Mouse (Mus musculus) forebrain, embryonic 16.5 days (tissue): ENCODE measurements around the gene Plpp7. TPM values are rescaled to one million over a fixed set of nuclear protein-coding genes. Genes with fewer than 3 reads are reported as not detected.

Experiments used
- ATAC-seq: fragments of 200-750 bp; cut with Nextera tagmentation; 2 replicates; pipeline ENCODE4 v1.8.0; 2017; ENCODE audit warnings: mild to moderate bottlenecking, moderate library complexity
- H3K27ac ChIP-seq: fragments of 300-500 bp; sonication (generic); 2 replicates; pipeline ENCODE4 v1.5.1; 2014; ENCODE audit warnings: low read length, control low read depth
- H3K27me3 ChIP-seq: fragments of 300-500 bp; sonication (generic); replicated peaks from 2 replicates; pipeline ENCODE4 v1.6.1; 2014; ENCODE audit warnings: low read length; ENCODE audit not compliant: control insufficient read depth, insufficient read depth
- H3K36me3 ChIP-seq: fragments of 300-500 bp; sonication (generic); 2 replicates; pipeline ENCODE4 v1.6.1; 2014; ENCODE audit not compliant: control insufficient read depth, insufficient read depth
- H3K4me1 ChIP-seq: fragments of 300-500 bp; sonication (generic); replicated peaks from 2 replicates; pipeline ENCODE4 v1.6.1; 2014; ENCODE audit warnings: low read length; ENCODE audit not compliant: control insufficient read depth, insufficient read depth
- H3K4me2 ChIP-seq: fragments of 300-500 bp; sonication (generic); 2 replicates; pipeline ENCODE4 v1.6.1; 2014; ENCODE audit warnings: mild to moderate bottlenecking, low read length, control low read depth
- H3K4me3 ChIP-seq: fragments of 300-500 bp; sonication (generic); replicated peaks from 2 replicates; pipeline ENCODE4 v1.5.1; 2014; ENCODE audit warnings: mild to moderate bottlenecking, low read length, control low read depth
- H3K9ac ChIP-seq: fragments of 300-500 bp; sonication (generic); replicated peaks from 2 replicates; pipeline ENCODE4 v1.6.1; 2014; ENCODE audit warnings: low read depth, low read length, control low read depth
- H3K9me3 ChIP-seq: fragments of 300-500 bp; sonication (generic); 2 replicates; pipeline ENCODE4 v1.6.1; 2016; ENCODE audit warnings: low read length; ENCODE audit not compliant: control insufficient read depth
- WGBS: fragments of 180-500 bp; shearing (Covaris S2); extraction: QIAGEN DNeasy Blood & Tissue Kit; methylation state at CpG from one replicate; pipeline ENCODE4 v1.1.7; 2014; 5-methylcytosine and 5-hydroxymethylcytosine counted together
- polyA plus RNA-seq: library from polyadenylated mRNA; unstranded; fragments of >200 nt; fragmentation: Nextera tagmentation; extraction: Ambion mirVana; gene quantifications from 2 replicates; pipeline ENCODE4 v1.2.1, GENCODE M21; 2015

Gene Plpp7
- polyA plus RNA-seq, 1 experiment from 2014 or later = 20.6 TPM

DNA sequence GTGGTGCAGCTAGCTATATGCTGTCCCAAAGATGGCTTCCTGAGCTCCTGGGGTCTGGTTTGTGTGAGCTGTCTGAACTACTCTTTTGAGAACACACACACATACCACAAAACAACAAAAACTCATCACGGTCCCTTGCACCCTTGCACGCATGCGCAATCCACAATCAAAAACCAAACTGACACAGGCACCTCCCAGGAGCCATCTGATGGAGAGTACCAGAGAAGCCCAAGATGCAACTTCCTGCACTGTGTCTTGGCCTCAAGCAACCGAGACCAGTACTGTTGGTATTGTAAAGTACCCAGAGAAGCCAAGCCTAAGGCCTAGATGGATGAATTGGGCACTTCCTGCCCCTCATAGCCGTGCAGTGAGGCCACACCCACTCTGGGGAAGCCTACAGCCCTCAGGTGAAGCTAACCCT lies 29.9 kb upstream of the Plpp7 start:
- 89% methylated on average over 5 of the region's 5 CpGs for WGBS
- Histone ChIP-seq H3K4me3 (no peak overlapping the region), H3K4me1 (no peaks in the 10 kb centered on the region), H3K4me2 (no peak overlapping the region), H3K9ac (no peak overlapping the region), H3K27me3 (no peaks in the 10 kb centered on the region), H3K27ac (no peak overlapping the region), H3K9me3 (no peaks in the 10 kb centered on the region), H3K36me3 (no peaks in the 10 kb centered on the region)
- no peak for ATAC-seq

DNA sequence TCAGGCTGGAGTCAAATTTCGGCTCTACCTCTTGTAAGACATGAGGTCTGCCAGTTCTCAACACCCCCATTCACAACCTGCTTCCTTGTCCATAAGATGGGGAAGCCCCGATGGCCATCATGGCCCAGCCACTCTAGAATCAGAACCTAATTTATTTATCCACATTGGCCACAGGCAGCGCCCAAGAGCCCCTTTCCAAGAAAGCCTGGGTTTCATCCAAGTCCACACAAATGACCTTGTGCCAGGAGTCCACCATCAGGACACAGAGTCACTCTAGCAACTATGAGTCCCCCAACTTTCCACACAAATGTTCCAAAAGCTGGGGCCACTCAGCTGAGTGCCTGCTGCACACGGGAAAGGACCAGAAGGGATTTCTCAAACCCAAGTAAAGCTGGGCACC lies 29.3 kb upstream of the Plpp7 start:
- Histone ChIP-seq H3K4me3 (no peak overlapping the region), H3K4me1 (no peaks in the 10 kb centered on the region), H3K9ac (no peak overlapping the region), H3K27ac (no peak overlapping the region), H3K4me2 (no peak overlapping the region), H3K27me3 (no peaks in the 10 kb centered on the region), H3K9me3 (no peaks in the 10 kb centered on the region), H3K36me3 (no peaks in the 10 kb centered on the region)
- ATAC-seq = no peak
- WGBS = 83% methylated on average over 4 of the region's 4 CpGs

DNA sequence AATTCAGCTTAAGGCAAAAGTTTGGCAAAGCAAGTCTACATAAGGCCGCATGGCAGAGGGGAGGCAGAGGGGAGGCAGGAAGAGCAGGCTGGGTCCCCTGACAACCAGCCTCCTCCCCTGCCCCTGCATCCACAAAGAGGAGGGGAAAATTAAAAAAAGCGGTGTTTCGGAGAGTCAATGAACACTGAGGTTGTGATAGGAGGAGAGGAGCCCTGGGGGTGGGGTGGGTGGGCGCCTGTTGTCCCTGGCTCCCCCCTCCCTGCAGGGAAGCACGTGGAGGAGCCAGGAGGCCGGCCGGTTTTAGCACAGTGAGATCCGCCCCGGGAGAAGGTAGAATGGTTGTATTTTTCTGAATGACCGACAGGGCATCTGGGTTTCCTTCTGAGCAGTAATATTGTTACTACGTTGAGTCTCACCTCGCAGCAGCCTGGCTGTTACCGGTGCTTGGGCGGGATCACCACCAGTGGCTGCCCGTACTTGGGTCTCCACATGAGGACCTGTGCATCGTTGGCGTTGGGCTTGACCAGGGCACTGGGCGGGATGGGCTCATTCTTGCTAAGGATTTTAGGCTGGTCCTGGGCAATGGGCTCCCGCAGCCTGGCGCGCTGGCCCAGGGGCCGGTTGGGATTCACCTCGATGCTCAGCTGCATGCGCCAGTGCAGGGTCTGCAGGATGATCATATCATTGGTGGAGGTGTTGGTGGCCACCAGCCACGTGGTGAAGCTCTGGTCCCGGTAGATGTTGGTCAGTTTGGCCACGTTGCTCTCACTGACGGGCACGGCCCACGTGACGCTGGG lies 26.3 kb upstream of the Plpp7 start:
- H3K36me3 ChIP-seq = no peaks in the 10 kb centered on the region
- H3K9ac ChIP-seq = no peak overlapping the region
- H3K27me3 ChIP-seq = no peaks in the 10 kb centered on the region
- H3K4me3 ChIP-seq = no peak overlapping the region
- H3K27ac ChIP-seq = no peak overlapping the region
- ATAC-seq = no peak
- H3K9me3 ChIP-seq = no peaks in the 10 kb centered on the region
- H3K4me2 ChIP-seq = no peak overlapping the region
- 55% methylated on average over 31 of the region's 31 CpGs for WGBS
- no peaks in the 10 kb centered on the region for H3K4me1 ChIP-seq

- no peak for ATAC-seq
- H3K36me3 ChIP-seq = no peaks in the 10 kb centered on the region
- no peaks in the 10 kb centered on the region for H3K4me1 ChIP-seq
- no peak overlapping the region for H3K9ac ChIP-seq
- H3K27me3 ChIP-seq = no peaks in the 10 kb centered on the region
- no peak overlapping the region for H3K27ac ChIP-seq
- WGBS = 95% methylated on average over 10 of the region's 10 CpGs
- no peak overlapping the region for H3K4me2 ChIP-seq
- no peak overlapping the region for H3K4me3 ChIP-seq
- H3K9me3 ChIP-seq = no peaks in the 10 kb centered on the region
Observed at GRCm38 (mm10) chr2:32070747-32071146, 24.6 kb upstream of the Plpp7 start.

GRCm38 (mm10) chr2:32074404-32074803 lies 20.9 kb upstream of the Plpp7 start:
- no peak for ATAC-seq
- WGBS = 60% methylated on average over 8 of the region's 8 CpGs

GRCm38 (mm10) chr2:32075368-32075767 lies 20.0 kb upstream of the Plpp7 start:
- H3K36me3 ChIP-seq = no peaks in the 10 kb centered on the region
- no peak for ATAC-seq
- H3K9me3 ChIP-seq = no peaks in the 10 kb centered on the region
- H3K27ac ChIP-seq = no peak overlapping the region
- no peak overlapping the region for H3K4me2 ChIP-seq
- no peak overlapping the region for H3K4me3 ChIP-seq
- H3K4me1 ChIP-seq = no peaks in the 10 kb centered on the region
- 67% methylated on average over 7 of the region's 7 CpGs for WGBS
- no peaks in the 10 kb centered on the region for H3K27me3 ChIP-seq
- H3K9ac ChIP-seq = no peak overlapping the region

More at GRCm38 (mm10) chr2:32074404-32074803, 20.9 kb upstream of the Plpp7 start:
- Histone ChIP-seq H3K4me2 (no peak overlapping the region), H3K9ac (no peak overlapping the region), H3K9me3 (no peaks in the 10 kb centered on the region), H3K27ac (no peak overlapping the region), H3K4me1 (no peaks in the 10 kb centered on the region), H3K4me3 (no peak overlapping the region), H3K36me3 (no peaks in the 10 kb centered on the region), H3K27me3 (no peaks in the 10 kb centered on the region)

- Histone ChIP-seq H3K36me3 (no peaks in the 10 kb centered on the region), H3K9ac (no peak overlapping the region), H3K4me2 (no peak overlapping the region), H3K4me1 (no peaks in the 10 kb centered on the region), H3K9me3 (no peaks in the 10 kb centered on the region), H3K4me3 (no peak overlapping the region), H3K27ac (no peak overlapping the region), H3K27me3 (peaks cover 14% of the 10 kb centered on the region)
- 86% methylated on average over 10 of the region's 10 CpGs for WGBS
- ATAC-seq = no peak
Observed at GRCm38 (mm10) chr2:32077744-32078143, 17.6 kb upstream of the Plpp7 start.

GRCm38 (mm10) chr2:32078522-32078921 lies 16.8 kb upstream of the Plpp7 start:
- Histone ChIP-seq H3K36me3 (no peaks in the 10 kb centered on the region), H3K9ac (no peak overlapping the region), H3K27ac (no peak overlapping the region), H3K27me3 (peaks cover 21% of the 10 kb centered on the region), H3K4me1 (peaks cover 6% of the 10 kb centered on the region), H3K4me2 (no peak overlapping the region), H3K4me3 (no peak overlapping the region), H3K9me3 (no peaks in the 10 kb centered on the region)
- 58% methylated on average over 8 of the region's 8 CpGs for WGBS
- no peak for ATAC-seq

GRCm38 (mm10) chr2:32079191-32079725 lies 16.1 kb upstream of the Plpp7 start:
- no peak for ATAC-seq
- WGBS = 88% methylated on average over 14 of the region's 14 CpGs

More at GRCm38 (mm10) chr2:32079191-32079725, 16.1 kb upstream of the Plpp7 start:
- peaks cover 14% of the 10 kb centered on the region for H3K4me1 ChIP-seq
- H3K36me3 ChIP-seq = no peaks in the 10 kb centered on the region
- H3K4me3 ChIP-seq = no peak overlapping the region
- H3K9ac ChIP-seq = no peak overlapping the region
- no peak overlapping the region for H3K27ac ChIP-seq
- H3K27me3 ChIP-seq = peaks cover 27% of the 10 kb centered on the region
- no peak overlapping the region for H3K4me2 ChIP-seq
- H3K9me3 ChIP-seq = no peaks in the 10 kb centered on the region
